Mouse (Mus musculus) large intestine, adult 2 months (tissue): ENCODE results near the gene Cyb5r2. TPM values are rescaled to one million over a fixed set of nuclear protein-coding genes. Genes with fewer than 3 reads are reported as not detected.

Source experiments
- DNase-seq: peaks from one replicate; pipeline ENCODE4 v3.0.0-alpha.2; 2012; ENCODE audit warnings: low read depth, low spot score
- WGBS: fragments of 180-500 bp; shearing (Covaris S2); methylation state at CpG from one replicate; pipeline ENCODE4 v1.1.7; 2018; 5-methylcytosine and 5-hydroxymethylcytosine counted together
- polyA plus RNA-seq: library from polyadenylated mRNA; depleted of rRNA; stranded (reverse); fragments of >200 nt; gene quantifications from 2 replicates; pipeline ENCODE4 v1.2.3, GENCODE M21; 2012; rRNA removed

Gene Cyb5r2
- polyA plus RNA-seq, 1 experiment, result 0.14 TPM

- WGBS, result 69% methylated on average over 10 of the region's 10 CpGs
- no peak for DNase-seq
Measured at GRCm38 (mm10) chr7:107730587-107730986, 27.2 kb downstream of the Cyb5r2 start.

- no peak for DNase-seq
- WGBS, result 19% methylated on average over 3 of the region's 3 CpGs
Measured at GRCm38 (mm10) chr7:107727538-107727937, 30.3 kb downstream of the Cyb5r2 start.

DNA sequence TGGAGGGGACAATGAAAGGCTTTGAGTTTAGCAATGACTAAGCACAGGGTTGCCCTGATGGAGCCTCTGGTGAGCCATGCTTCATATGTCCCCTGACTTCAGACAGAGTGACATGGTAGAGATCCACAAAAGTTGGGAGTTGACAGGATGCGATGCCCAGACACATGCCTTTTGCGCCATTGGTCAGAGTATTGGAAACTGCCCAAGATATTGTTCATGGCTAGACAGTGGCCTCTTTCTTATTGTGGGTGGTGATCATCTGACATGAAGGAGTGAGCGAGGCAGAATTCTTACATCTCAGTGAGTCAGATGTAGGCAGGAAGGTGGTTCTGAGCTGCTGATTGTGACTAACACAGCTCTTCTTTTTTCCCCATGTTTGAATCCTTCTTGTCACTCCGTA, 35.3 kb downstream of the Cyb5r2 start:
- WGBS, result 94% methylated on average over 4 of the region's 4 CpGs
- DNase-seq, result no peak

DNA sequence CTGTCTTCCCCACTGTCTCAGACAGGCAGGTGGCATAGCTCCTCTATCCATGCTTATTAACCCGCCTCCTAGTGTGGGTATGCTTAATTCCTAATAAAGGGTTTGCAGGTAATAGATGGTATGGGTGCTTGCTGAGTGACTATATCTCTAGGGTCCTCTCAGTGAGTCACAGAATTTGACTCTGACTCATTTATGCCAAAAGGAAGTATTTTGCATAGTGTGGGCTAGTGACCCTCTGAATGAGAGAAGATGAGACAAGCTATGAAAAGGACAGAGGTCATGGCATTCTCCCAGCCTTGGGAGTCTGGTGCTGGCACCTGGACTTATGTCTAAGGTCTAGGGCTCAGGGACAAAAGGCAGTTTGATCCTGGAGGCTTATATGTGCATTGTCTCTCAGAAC, 37.1 kb downstream of the Cyb5r2 start:
- WGBS, result 100% methylated on average over 1 of the region's 1 CpGs
- no peak for DNase-seq

DNA sequence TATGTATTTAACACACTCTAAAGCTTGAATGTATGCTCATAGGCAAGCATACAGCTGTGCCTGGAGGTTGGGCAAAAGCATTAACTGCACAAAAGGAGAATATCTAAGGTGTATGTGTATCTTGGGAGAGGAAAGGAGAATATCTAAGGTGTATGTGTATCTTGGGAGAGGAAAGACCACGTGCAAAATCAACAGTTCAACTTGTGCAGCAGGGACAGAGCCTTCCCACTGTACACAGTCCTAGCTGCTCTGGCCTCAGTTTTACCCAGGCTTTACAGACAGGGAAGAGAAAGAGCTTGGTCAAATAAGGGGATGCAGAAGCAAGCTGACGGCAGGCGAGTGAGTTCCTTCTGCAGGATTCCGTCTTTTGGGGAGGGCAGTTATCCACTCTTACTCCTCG, 43.8 kb downstream of the Cyb5r2 start:
- no peak for DNase-seq
- 87% methylated on average over 5 of the region's 5 CpGs for WGBS

GRCm38 (mm10) chr7:107712743-107713142, 45.1 kb downstream of the Cyb5r2 start:
- DNase-seq, result no peak
- WGBS, result 77% methylated on average over 6 of the region's 6 CpGs

- DNase-seq, result peak; percentile 65
- WGBS, result 3% methylated on average over 10 of the region's 10 CpGs
Measured at GRCm38 (mm10) chr7:107708491-107709112, 49.2 kb downstream of the Cyb5r2 start.

GRCm38 (mm10) chr7:107707650-107708049, 50.2 kb downstream of the Cyb5r2 start:
- WGBS, result 52% methylated on average over 9 of the region's 9 CpGs
- no peak for DNase-seq

DNA sequence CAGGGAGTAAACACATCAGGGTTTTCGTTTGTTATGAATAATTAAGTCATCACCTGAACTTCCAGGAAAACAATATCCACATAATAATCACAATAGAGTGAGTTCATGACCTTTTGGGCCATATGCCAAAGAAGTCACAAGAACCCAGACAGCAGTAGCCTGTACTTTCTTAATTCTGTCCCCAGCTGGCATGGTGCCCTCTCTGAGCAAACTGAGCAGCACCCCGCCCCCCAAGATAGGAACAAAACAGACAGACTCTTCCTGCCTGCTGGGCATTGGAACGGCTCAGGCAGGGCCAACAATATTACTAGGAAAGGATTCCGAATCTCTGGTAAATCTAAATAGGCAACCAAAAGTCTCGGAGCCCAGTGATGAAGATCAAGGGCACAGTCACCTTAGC, 51.9 kb downstream of the Cyb5r2 start:
- no peak for DNase-seq
- 21% methylated on average over 5 of the region's 5 CpGs for WGBS

DNA sequence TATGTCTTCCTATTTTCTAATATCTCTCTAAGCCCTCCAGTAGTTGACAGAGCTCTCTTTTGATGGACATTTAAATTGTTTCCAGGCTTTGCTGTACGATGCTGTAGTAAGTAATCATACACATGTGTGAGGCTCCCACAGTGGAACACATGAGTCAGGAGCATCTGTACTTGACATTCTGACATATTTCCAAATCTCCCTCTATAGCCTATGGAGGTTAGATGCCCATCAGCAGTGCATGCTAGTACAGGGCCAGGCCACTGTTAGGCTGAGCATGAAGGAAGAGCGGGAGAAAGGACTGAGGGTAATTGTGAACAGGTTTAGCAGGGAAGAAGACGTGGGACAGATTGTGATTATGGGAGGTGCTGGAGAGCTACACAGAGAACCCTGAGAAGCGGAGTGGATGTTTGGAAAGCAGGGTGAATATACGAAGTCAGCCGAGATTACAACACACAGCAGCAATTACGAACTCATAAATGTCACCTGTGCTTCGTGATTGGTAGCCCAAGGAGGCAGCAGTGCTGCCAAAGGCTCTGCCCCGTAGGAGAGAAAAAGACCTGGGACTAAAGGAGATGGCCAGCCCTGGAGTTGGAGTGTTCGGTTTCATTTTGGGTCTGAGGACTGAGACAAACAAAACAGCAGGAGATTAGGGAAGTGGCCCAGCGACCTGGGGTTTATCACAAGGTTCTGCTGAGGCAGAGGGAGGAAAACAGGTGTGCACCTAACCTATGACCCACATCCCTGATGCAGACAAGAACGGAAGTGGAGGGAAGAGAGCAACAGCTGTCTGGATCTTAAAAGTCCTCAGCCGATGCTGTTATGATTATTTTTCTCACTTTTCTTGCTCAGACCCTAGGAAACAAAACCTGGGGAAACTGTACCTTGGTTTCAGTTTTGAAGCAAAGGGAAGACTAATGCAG, 55.1 kb downstream of the Cyb5r2 start:
- 19% methylated on average over 13 of the region's 13 CpGs for WGBS
- DNase-seq, result peak; percentile 52

DNA sequence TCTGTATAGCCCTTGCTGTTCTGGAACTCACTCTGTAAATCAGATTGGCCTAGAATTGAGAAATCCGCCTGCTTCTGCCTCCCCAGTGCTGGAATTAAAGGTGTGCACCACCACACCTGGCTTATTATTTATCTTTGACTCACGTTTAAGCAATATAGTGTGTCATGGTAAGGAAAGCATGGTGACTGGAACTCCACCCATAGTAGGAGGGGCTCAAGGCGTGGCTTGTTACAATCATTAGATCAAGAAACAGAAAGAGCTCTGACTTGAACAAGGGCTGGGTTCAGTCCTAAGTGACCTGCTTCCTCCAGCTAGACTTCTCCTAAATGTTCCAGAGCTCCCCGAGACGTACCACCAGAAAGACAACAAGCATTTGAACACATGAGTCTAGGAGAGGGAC, 57.2 kb downstream of the Cyb5r2 start:
- 58% methylated on average over 5 of the region's 5 CpGs for WGBS
- DNase-seq, result no peak

- 79% methylated on average over 1 of the region's 1 CpGs for WGBS
- DNase-seq, result no peak
Measured at GRCm38 (mm10) chr7:107699926-107700325, 57.9 kb downstream of the Cyb5r2 start.

Other genes starting within 250 kb of the Cyb5r2 start
- gene Olfml1, start 190.6 kb downstream of the Cyb5r2 start, polyA plus RNA-seq, result 2.1 and 2.3 TPM in 2 replicates
- 10.2 and 15.0 TPM in 2 replicates for gene Ppfibp2, start 162.8 kb downstream of the Cyb5r2 start, polyA plus RNA-seq
- gene 5330417H12Rik, start 132.9 kb downstream of the Cyb5r2 start, polyA plus RNA-seq, result not detected in 2 replicates
- gene Ovch2, start 43.2 kb upstream of the Cyb5r2 start, polyA plus RNA-seq, result not detected in 2 replicates
- not detected in 2 replicates for gene Olfr467, start 54.2 kb upstream of the Cyb5r2 start, polyA plus RNA-seq
- gene Olfr469, start 67.5 kb upstream of the Cyb5r2 start, polyA plus RNA-seq, result not detected in 2 replicates
- not detected in 2 replicates for gene Olfr470, start 89.5 kb upstream of the Cyb5r2 start, polyA plus RNA-seq
- gene Olfr472, start 139.9 kb upstream of the Cyb5r2 start, polyA plus RNA-seq, result not detected in 2 replicates
- not detected in 2 replicates for gene Olfr473, start 172.4 kb upstream of the Cyb5r2 start, polyA plus RNA-seq
- not detected in 2 replicates for gene Olfr474, start 196.6 kb upstream of the Cyb5r2 start, polyA plus RNA-seq
- gene Olfr476, start 206.8 kb upstream of the Cyb5r2 start, polyA plus RNA-seq, result not detected in 2 replicates
- not detected in 2 replicates for gene Olfr477, start 228.7 kb upstream of the Cyb5r2 start, polyA plus RNA-seq